Mouse (Mus musculus) forebrain, embryonic 14.5 days (tissue): ENCODE measurements around the gene Gm49711. TPM values are rescaled to one million over a fixed set of nuclear protein-coding genes. Genes with fewer than 3 reads are reported as not detected.

Experiments used
- ATAC-seq: fragments of 200-750 bp; cut with Nextera tagmentation; 2 replicates; pipeline ENCODE4 v1.8.0; 2017; ENCODE audit warnings: mild to moderate bottlenecking, moderate library complexity
- DNase-seq: peaks from one replicate; pipeline ENCODE4 v3.0.0-alpha.2; 2015; ENCODE audit warnings: low spot score
- H3K27ac ChIP-seq: fragments of 300-500 bp; sonication (generic); 2 replicates; pipeline ENCODE4 v1.5.1; 2014; ENCODE audit warnings: low read depth, mild to moderate bottlenecking, control low read depth, low read length, moderate library complexity
- H3K27me3 ChIP-seq: fragments of 300-500 bp; sonication (generic); replicated peaks from 2 replicates; pipeline ENCODE4 v1.6.1; 2014; ENCODE audit warnings: low read length, control low read depth, mixed read lengths; ENCODE audit not compliant: control insufficient read depth, insufficient read depth
- H3K36me3 ChIP-seq: fragments of 300-500 bp; sonication (generic); 2 replicates; pipeline ENCODE4 v1.6.1; 2014; ENCODE audit warnings: low read length, control low read depth; ENCODE audit not compliant: control insufficient read depth, insufficient read depth
- H3K4me1 ChIP-seq: fragments of 300-500 bp; sonication (generic); 2 replicates; pipeline ENCODE4 v1.6.1; 2014; ENCODE audit warnings: antibody characterized with exemption, low read length, control low read depth; ENCODE audit not compliant: control insufficient read depth, insufficient read depth
- H3K4me2 ChIP-seq: fragments of 300-500 bp; sonication (generic); 2 replicates; pipeline ENCODE4 v1.6.1; 2014; ENCODE audit warnings: mild to moderate bottlenecking, control low read depth, low read length
- H3K4me3 ChIP-seq: fragments of 300-500 bp; sonication (generic); 2 replicates; pipeline ENCODE4 v1.5.1; 2014; ENCODE audit warnings: low read depth, low read length, control low read depth
- H3K9ac ChIP-seq: fragments of 300-500 bp; sonication (generic); 2 replicates; pipeline ENCODE4 v1.6.1; 2014; ENCODE audit warnings: mild to moderate bottlenecking, low read length, control low read depth, moderate library complexity
- H3K9me3 ChIP-seq: fragments of 300-500 bp; sonication (generic); replicated peaks from 2 replicates; pipeline ENCODE4 v1.6.1; 2016; ENCODE audit warnings: low read length, control low read depth, mixed read lengths; ENCODE audit not compliant: control insufficient read depth
- WGBS: fragments of 180-500 bp; shearing (Covaris S2); extraction: QIAGEN DNeasy Blood & Tissue Kit; methylation state at CpG from one replicate; pipeline ENCODE4 v1.1.7; 2014; 5-methylcytosine and 5-hydroxymethylcytosine counted together
- polyA plus RNA-seq: library from polyadenylated mRNA; unstranded; fragments of >200 nt; fragmentation: Nextera tagmentation; extraction: Ambion mirVana; gene quantifications from 2 replicates; pipeline ENCODE4 v1.2.1, GENCODE M21; 2014

Gene Gm49711
- 0.41 and 0.63 TPM in 2 replicates for polyA plus RNA-seq

DNA sequence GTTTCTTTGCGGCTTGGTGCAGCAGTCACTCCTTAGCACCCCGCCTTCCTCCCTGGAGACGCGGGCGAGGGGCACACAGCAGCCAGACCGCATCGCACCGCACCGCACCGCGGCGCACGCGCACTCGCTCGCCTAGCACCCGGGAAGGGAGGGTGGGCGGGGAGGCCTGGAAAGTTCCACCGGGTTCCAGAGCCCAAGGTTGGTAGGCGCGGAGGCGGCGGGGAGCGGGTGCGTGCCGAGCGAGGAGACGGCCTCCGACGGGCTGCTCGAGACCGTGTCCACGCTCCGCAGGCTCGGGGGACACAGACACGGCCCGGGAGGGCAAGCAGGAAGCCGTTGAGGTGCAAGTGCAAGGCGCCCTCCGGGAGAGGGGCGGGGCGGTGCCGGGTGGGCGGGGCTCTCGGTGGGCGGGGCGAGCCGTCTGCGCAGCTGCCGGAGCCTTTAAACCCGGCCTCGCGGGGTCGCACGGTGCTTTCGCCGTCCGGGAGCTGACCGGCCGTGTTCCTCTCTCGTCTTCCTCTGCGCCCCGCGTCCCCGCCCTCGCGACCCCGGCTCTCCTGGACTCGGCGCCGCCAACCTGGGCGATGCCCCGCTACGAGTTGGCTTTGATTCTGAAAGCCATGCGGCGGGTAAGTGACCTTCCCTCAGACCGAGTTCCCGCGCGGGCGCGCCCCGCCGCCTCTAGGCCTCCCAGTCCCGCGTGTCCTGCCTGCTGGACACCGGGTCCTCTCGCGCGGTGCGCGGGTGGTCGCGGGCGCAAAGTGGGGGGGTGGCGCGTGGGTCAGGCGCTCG, at the start of gene Gm49711, which contains the start of the genes Mrps6 and Slc5a3:
Gm49711 (plus strand) TSS at position 465 of the 792 bp plus-strand sequence.
Mrps6 (plus strand) TSS at position 419 of the 792 bp plus-strand sequence.
Slc5a3 (plus strand) TSS at position 471 of the 792 bp plus-strand sequence.
- Histone ChIP-seq H3K4me1 (peaks cover 14% of the 10 kb centered on the region; the same call in 1 of the 2 replicates), H3K9ac (peak within 1 kb of the TSS; percentile 84), H3K4me3 (peak within 1 kb of the TSS; percentile 68), H3K27ac (peak within 1 kb of the TSS; percentile 80), H3K27me3 (no peaks in the 10 kb centered on the region), H3K9me3 (0 out of 2 replicates have a peak, but pooled peaks cover 4% of the 10 kb centered on the region), H3K36me3 (peaks cover 23% of the 10 kb centered on the region), H3K4me2 (peak within 1 kb of the TSS; percentile 84)
- peak; percentile 92 for DNase-seq
- peak; percentile 94 for ATAC-seq
- WGBS = under 1% methylated on average over 64 of the region's 99 CpGs

DNA sequence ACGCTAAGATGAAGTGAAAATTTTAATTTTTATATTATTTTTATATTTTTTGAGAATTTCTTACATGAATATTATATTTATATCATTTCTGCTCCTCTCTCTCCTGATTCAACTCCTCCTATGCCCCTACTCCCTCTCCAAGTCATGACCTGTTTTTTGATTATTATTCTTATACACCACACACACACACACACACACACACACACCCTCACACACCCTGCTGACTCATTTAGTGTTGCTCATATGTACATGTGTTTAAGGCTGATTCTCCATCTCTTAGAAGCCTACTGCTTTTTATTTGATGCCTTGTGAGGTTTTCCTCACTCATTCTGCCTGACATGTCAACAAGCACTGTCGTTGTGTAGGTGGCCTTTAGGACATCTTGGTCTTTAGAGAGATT, 48.5 kb upstream of the Gm49711 start:
- Histone ChIP-seq H3K36me3 (no peaks in the 10 kb centered on the region), H3K9me3 (no peaks in the 10 kb centered on the region), H3K9ac (no peak overlapping the region), H3K27ac (no peak overlapping the region), H3K4me3 (no peak overlapping the region), H3K4me2 (no peak overlapping the region), H3K4me1 (no peaks in the 10 kb centered on the region), H3K27me3 (no peaks in the 10 kb centered on the region)
- ATAC-seq (no peak), DNase-seq (no peak)
- 94% methylated on average over 2 of the region's 2 CpGs for WGBS

DNA sequence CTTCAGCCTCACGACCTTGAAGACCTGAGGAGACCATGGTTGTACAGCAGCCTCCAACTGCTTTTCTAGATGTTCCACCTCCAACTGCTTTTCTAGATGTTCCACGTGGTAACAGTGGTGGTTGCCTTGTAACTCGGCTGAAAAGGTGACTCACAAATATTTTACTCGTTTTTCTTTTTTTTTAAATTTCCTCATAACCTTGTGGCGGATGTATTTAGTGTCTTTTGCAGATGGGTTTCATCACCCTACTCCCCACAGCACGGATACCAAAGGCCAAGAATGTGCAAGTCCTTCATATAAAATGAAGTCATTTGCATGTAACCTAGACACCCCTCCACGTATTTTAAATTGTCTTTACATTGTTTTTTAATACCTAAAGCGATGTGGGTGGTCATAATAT, 41.3 kb upstream of the Gm49711 start:
- peaks cover 9% of the 10 kb centered on the region for H3K4me1 ChIP-seq
- no peak for ATAC-seq
- no peaks in the 10 kb centered on the region for H3K9me3 ChIP-seq
- WGBS = 90% methylated on average over 8 of the region's 8 CpGs
- H3K36me3 ChIP-seq = no peaks in the 10 kb centered on the region
- no peak overlapping the region for H3K4me3 ChIP-seq
- H3K27me3 ChIP-seq = no peaks in the 10 kb centered on the region
- H3K27ac ChIP-seq = no peak overlapping the region
- H3K9ac ChIP-seq = no peak overlapping the region
- no peak for DNase-seq
- H3K4me2 ChIP-seq = no peak overlapping the region

DNA sequence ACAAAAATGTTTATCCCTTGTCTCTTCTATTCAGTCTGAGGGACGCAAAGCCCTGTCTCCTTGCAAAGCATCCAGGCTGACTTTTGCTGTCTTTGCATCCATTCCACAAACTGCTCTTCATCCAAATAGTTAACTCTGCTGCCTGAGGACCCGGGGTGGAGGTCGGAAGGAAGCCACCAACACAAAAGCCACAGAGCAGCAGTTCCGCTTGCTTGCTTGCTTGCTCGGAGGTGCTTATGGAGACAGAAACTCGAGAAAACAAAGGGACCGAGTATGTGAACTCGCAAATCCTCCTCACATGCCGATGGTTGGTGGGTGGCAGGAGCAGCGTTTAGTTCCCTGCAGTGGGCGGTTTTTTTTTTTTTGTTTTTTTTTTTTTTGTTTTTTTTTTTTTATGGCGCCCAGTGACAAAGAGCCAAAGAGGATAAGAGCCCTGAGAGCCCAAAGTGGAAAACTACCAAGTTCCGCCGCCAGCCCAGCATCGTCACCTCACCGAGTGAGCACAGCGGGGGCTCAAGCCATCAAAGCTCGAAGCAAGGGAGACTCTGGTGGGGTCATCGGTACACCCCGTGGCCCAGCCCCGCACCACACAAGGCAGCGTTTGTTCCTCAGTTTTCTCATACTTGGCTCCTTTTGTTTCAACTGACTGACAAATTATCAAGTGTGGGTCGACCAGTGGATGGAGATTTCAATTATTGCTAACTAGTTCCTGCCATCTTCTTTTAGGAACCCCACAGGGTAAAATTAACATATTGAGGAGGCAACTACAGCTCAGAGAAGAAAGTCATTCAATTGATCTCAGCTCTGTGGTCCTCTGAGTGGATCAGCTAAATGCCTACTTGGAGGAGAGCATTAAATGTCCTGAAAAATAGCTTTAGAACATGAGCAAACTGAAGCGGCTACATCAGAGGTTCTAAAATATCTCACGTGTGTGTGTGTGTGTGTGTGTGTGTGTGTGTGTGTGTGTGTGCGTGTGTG, 38.7 kb upstream of the Gm49711 start:
- DNase-seq (peak; percentile 62), ATAC-seq (peak; percentile 75)
- Histone ChIP-seq H3K9ac (peak overlapping the region; percentile 57), H3K36me3 (no peaks in the 10 kb centered on the region), H3K27me3 (no peaks in the 10 kb centered on the region), H3K9me3 (no peaks in the 10 kb centered on the region), H3K4me1 (peaks cover 9% of the 10 kb centered on the region), H3K4me2 (peak overlapping the region; percentile 56), H3K4me3 (peak overlapping the region; percentile 25), H3K27ac (0 out of 2 replicates have a peak overlapping the region, but pooled peaks have one; percentile 14)
- 6% methylated on average over 26 of the region's 26 CpGs for WGBS

DNA sequence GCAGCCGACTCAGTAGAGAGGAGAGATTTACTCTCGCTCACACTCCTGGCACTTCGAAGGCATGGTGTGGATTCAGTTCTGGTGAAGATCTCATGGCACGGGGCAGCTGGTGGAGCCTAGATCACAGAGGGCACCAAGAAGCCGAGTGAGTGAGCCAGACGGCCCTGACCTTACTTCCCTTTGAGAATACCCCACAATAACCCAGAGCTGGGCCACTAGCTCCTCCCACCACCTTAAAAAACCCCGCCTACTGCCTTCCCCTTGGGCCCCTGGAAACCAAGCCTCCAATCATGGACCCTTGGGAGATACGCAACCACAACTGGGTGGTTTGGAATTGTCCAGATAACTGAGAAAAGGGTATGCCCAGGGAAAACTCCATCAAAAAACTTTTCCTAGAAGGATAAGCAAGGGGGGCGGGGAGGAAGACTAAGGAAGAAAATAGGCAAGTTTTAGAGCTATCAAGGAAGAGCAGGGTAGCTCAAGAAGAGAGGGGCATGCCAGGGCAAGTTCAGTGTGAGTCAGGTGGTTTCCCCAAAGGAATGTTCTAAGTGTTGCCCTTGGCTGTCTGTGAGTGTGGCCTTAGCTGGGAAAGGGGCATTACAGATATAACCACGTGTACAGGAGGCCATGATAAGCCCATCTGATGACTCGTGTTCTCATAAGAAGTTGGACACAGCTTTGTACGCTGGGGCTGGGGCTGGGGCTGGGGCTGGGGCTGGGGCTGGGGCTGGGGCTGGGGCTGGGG, 36.3 kb upstream of the Gm49711 start:
- no peaks in the 10 kb centered on the region for H3K36me3 ChIP-seq
- DNase-seq (no peak), ATAC-seq (no peak)
- no peaks in the 10 kb centered on the region for H3K9me3 ChIP-seq
- H3K4me2 ChIP-seq = no peak overlapping the region
- WGBS = 86% methylated on average over 12 of the region's 12 CpGs
- H3K4me1 ChIP-seq = peaks cover 9% of the 10 kb centered on the region
- H3K4me3 ChIP-seq = no peak overlapping the region
- no peaks in the 10 kb centered on the region for H3K27me3 ChIP-seq
- H3K27ac ChIP-seq = no peak overlapping the region
- no peak overlapping the region for H3K9ac ChIP-seq

DNA sequence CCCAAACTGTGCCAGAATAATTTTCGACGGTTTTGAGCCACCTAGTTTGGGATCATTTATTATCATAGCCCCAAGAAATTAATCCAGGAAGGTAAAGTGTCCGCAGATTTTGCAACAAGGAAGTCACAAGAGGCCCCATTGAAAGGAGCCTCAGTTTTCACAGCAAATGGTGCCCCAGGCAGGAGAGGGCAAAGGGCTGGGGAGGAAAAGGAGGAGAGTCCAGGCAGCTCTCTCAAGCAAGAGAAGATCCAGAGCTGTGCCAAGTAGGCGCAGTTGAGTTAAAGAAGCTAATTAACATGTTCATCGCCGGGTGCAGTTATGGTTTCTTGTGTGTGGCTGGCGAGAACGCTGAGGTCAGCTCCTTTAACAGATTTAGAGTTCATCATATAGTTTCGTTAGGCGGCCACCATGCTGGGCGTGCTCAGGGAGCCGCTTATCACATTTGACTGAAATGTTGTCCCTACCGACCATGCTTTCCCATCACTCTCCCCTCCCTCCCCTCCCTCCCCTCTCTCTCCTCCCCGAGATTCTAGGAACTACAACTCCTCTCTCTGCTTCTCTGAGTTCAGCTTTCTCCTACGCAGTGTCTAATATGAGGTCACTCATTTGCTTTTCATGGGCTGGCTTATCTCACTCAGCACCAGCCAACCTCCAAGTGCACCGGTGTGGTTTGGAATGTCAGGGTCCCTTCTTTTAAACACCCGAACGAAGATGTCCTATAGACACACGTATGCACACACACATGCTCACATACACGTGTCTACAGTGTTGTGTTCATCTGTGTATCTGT, 35.4 kb upstream of the Gm49711 start:
- Histone ChIP-seq H3K4me3 (no peak overlapping the region), H3K36me3 (no peaks in the 10 kb centered on the region), H3K9ac (no peak overlapping the region), H3K9me3 (no peaks in the 10 kb centered on the region), H3K4me2 (no peak overlapping the region), H3K4me1 (peaks cover 9% of the 10 kb centered on the region), H3K27me3 (no peaks in the 10 kb centered on the region), H3K27ac (no peak overlapping the region)
- 69% methylated on average over 20 of the region's 20 CpGs for WGBS
- ATAC-seq = no peak
- no peak for DNase-seq

DNA sequence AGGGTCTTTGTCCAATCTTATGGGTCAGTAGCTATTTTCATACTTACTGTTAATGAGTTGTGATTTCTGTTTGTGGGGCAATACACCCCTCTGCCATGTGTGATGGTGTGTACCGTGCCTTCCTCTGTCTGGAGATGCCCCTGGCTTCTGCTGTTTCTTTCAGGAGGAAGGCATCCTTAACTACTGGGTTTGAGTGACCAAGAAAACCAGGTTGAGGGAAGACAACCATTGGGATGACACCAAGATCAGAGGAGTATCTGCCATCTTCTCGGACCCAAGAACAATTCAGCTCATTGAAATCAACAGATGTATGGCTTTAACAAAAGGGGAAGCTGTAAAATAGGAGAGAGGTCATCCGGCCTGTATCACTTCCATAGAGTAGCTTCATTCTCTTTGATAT, 24.8 kb upstream of the Gm49711 start:
- Histone ChIP-seq H3K9me3 (no peaks in the 10 kb centered on the region), H3K36me3 (no peaks in the 10 kb centered on the region), H3K4me2 (no peak overlapping the region), H3K4me1 (no peaks in the 10 kb centered on the region), H3K27me3 (no peaks in the 10 kb centered on the region), H3K27ac (no peak overlapping the region), H3K9ac (no peak overlapping the region), H3K4me3 (no peak overlapping the region)
- DNase-seq (no peak), ATAC-seq (no peak)
- 93% methylated on average over 3 of the region's 3 CpGs for WGBS

DNA sequence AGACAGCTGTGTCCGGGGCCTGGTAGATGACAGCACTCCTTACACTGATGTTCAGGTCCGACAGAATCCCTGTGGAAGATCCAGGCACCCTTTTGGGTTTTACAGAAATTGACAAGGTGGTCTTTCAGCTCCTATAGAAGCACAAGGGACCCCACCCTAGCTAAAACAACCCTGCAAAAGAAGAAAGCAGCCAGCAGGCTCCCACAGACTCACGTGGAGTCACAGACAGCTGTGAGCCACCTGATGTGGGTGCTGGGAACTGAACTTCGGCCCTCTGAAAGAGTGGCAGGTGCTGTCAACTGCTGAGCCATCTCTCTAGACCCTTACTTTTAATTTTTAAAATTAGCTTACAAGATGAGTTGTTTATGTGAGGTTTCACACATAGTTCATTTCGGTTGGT, 23.4 kb upstream of the Gm49711 start:
- no peaks in the 10 kb centered on the region for H3K27me3 ChIP-seq
- no peak overlapping the region for H3K9ac ChIP-seq
- no peak overlapping the region for H3K27ac ChIP-seq
- no peak overlapping the region for H3K4me3 ChIP-seq
- H3K36me3 ChIP-seq = no peaks in the 10 kb centered on the region
- H3K4me1 ChIP-seq = no peaks in the 10 kb centered on the region
- H3K9me3 ChIP-seq = 0 out of 2 replicates have a peak, but pooled peaks cover 2% of the 10 kb centered on the region
- DNase-seq (no peak), ATAC-seq (no peak)
- H3K4me2 ChIP-seq = no peak overlapping the region
- 73% methylated on average over 5 of the region's 5 CpGs for WGBS
